Mouse (Mus musculus): ENCODE results near the gene Ccdc167. TPM values are rescaled to one million over a fixed set of nuclear protein-coding genes. Genes with fewer than 3 reads are reported as not detected.

Gene Ccdc167
- total RNA-seq, 1 experiment: 13.4 TPM

GRCm38 (mm10) chr17:29640971-29641370 lies 75.9 kb downstream of the Ccdc167 start:
- Histone ChIP-seq H3K4me3 (ENCODE audit: insufficient read depth in 1 of 2, low read depth in 1 of 2, low read length in 2 of 2, poor library complexity in 1 of 2, severe bottlenecking in 1 of 2) (no peak overlapping the region), H3K9me3 (ENCODE audit: control insufficient read depth, insufficient read depth, low read depth, low read length) (no peaks in the 10 kb centered on the region), H3K9ac (ENCODE audit: insufficient read depth, low read depth, low read length, poor library complexity, severe bottlenecking) (no peak overlapping the region), H3K4me1 (ENCODE audit: control insufficient read depth in 2 of 2, insufficient read depth in 2 of 2, low read length in 2 of 2, poor library complexity in 1 of 2) (peaks cover 0 to 30% of the 10 kb centered on the region in 2 experiments; a peak in 2 of 4 replicates), H3K27ac (ENCODE audit: insufficient read depth, low read depth, low read length, poor library complexity, severe bottlenecking) (no peak overlapping the region), H3K36me3 (ENCODE audit: control insufficient read depth, insufficient read depth, low read length, poor library complexity, severe bottlenecking) (peaks cover 18% of the 10 kb centered on the region; the same call in 1 of the 2 replicates)
- TF ChIP-seq ZNF384 (IDR thresholded peaks at IDR 0.05; ENCODE audit: low read depth, low read length) (no peak), HCFC1 (IDR thresholded peaks at IDR 0.05; ENCODE audit: borderline replicate concordance, insufficient read depth, low read length) (no peak), CHD2 (IDR thresholded peaks at IDR 0.05; ENCODE audit: low read depth, low read length) (no peak), MAFK (IDR thresholded peaks at IDR 0.05; ENCODE audit: insufficient read depth, low read depth, low read length) (no peak)
- in situ Hi-C loops (cut with MboI; ENCODE audit: low sequenced_read_pairs in 2 of 2, unreplicated experiment in 2 of 2): no loop called here
- DNase-seq (ENCODE audit: low read depth, low spot score): no peak

DNA sequence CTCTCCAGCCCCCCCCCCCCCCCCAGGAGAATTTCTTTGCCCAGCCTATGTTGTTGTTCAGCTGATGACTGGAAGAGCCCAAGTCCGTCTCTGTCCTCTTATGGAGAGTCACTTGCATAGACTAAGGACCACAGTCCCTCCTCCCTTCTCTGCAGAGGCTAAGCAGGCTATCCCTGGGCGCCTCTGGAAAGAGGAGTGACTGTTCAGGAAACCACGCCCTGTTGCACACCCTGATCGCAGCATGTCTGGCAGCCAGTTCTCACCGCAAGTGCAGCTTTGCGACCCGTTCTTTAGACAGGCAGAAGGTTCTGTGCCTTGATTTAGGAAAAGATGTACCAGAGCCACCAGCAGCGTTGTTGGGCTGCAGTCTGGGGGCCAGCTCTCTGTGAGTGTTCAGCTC lies 78.9 kb downstream of the Ccdc167 start:
- H3K36me3 ChIP-seq (ENCODE audit: control insufficient read depth, insufficient read depth, low read length, poor library complexity, severe bottlenecking): peaks cover 28% of the 10 kb centered on the region; the same call in 1 of the 2 replicates
- no peaks in the 10 kb centered on the region for H3K9me3 ChIP-seq (ENCODE audit: control insufficient read depth, insufficient read depth, low read depth, low read length)
- TF ChIP-seq ZNF384 (IDR thresholded peaks at IDR 0.05; ENCODE audit: low read depth, low read length) (no peak), HCFC1 (IDR thresholded peaks at IDR 0.05; ENCODE audit: borderline replicate concordance, insufficient read depth, low read length) (no peak), ZC3H11A (IDR thresholded peaks at IDR 0.05; ENCODE audit: borderline replicate concordance, low read depth, low read length) (no peak), MAFK (IDR thresholded peaks at IDR 0.05; ENCODE audit: insufficient read depth, low read depth, low read length) (no peak), CHD2 (IDR thresholded peaks at IDR 0.05; ENCODE audit: low read depth, low read length) (no peak)
- H3K4me3 ChIP-seq (ENCODE audit: insufficient read depth in 1 of 2, low read depth in 1 of 2, low read length in 2 of 2, poor library complexity in 1 of 2, severe bottlenecking in 1 of 2): no peak overlapping the region
- DNase-seq (ENCODE audit: low read depth, low spot score): no peak
- peaks cover 0 to 34% of the 10 kb centered on the region in 2 experiments; a peak in 2 of 4 replicates for H3K4me1 ChIP-seq (ENCODE audit: control insufficient read depth in 2 of 2, insufficient read depth in 2 of 2, low read length in 2 of 2, poor library complexity in 1 of 2)
- in situ Hi-C loops (cut with MboI; ENCODE audit: low sequenced_read_pairs in 2 of 2, unreplicated experiment in 2 of 2): no loop called here
- no peak overlapping the region for H3K27ac ChIP-seq (ENCODE audit: insufficient read depth, low read depth, low read length, poor library complexity, severe bottlenecking)
- no peak overlapping the region for H3K9ac ChIP-seq (ENCODE audit: insufficient read depth, low read depth, low read length, poor library complexity, severe bottlenecking)

DNA sequence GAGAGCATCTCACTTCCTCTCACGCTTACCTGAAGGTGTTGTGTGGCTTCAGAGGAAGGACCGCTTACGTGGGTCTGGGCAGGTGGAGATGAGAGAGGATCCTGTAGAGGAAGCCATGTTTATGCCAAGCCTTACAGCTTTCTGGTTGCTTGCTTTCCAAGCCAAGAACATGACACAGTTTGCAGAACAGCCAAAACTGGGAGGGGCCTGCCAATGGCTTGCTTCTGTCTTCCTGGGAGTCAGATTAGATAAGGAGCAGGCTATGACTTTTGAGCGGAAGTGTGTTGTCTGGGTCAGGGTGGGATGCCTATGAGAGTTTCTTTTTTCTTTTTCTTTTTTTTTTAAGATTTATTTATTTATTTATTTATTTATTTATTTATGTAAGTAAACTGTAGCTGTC lies 79.5 kb downstream of the Ccdc167 start:
- H3K4me1 ChIP-seq (ENCODE audit: control insufficient read depth in 2 of 2, insufficient read depth in 2 of 2, low read length in 2 of 2, poor library complexity in 1 of 2): peaks cover 0 to 36% of the 10 kb centered on the region in 2 experiments; a peak in 2 of 4 replicates
- in situ Hi-C loops (cut with MboI; ENCODE audit: low sequenced_read_pairs in 2 of 2, unreplicated experiment in 2 of 2): no loop called here
- DNase-seq (ENCODE audit: low read depth, low spot score): no peak

More for the DNA sequence above, 79.5 kb downstream of the Ccdc167 start:
- Histone ChIP-seq H3K4me3 (ENCODE audit: insufficient read depth in 1 of 2, low read depth in 1 of 2, low read length in 2 of 2, poor library complexity in 1 of 2, severe bottlenecking in 1 of 2) (no peak overlapping the region), H3K9me3 (ENCODE audit: control insufficient read depth, insufficient read depth, low read depth, low read length) (no peaks in the 10 kb centered on the region), H3K36me3 (ENCODE audit: control insufficient read depth, insufficient read depth, low read length, poor library complexity, severe bottlenecking) (peaks cover 28% of the 10 kb centered on the region; the same call in 1 of the 2 replicates), H3K9ac (ENCODE audit: insufficient read depth, low read depth, low read length, poor library complexity, severe bottlenecking) (no peak overlapping the region), H3K27ac (ENCODE audit: insufficient read depth, low read depth, low read length, poor library complexity, severe bottlenecking) (no peak overlapping the region)
- TF ChIP-seq ZNF384 (IDR thresholded peaks at IDR 0.05; ENCODE audit: low read depth, low read length) (no peak), MAFK (IDR thresholded peaks at IDR 0.05; ENCODE audit: insufficient read depth, low read depth, low read length) (no peak), CHD2 (IDR thresholded peaks at IDR 0.05; ENCODE audit: low read depth, low read length) (no peak), ZC3H11A (IDR thresholded peaks at IDR 0.05; ENCODE audit: borderline replicate concordance, low read depth, low read length) (no peak), HCFC1 (IDR thresholded peaks at IDR 0.05; ENCODE audit: borderline replicate concordance, insufficient read depth, low read length) (no peak)

Other genes starting within 250 kb of the Ccdc167 start
- 75.3 and 82.0 TPM in 2 replicates for gene Pim1, start 226.3 kb downstream of the Ccdc167 start, total RNA-seq (2012; rRNA removed)
- gene Gm17657, start 167.4 kb downstream of the Ccdc167 start, total RNA-seq (2012; rRNA removed): 18.3 TPM in 2 replicates
- gene Tbc1d22b, start 167.3 kb downstream of the Ccdc167 start, total RNA-seq (2012; rRNA removed): 8.3 and 8.6 TPM in 2 replicates
- gene Tmem217, start 164.7 kb downstream of the Ccdc167 start, total RNA-seq (2012; rRNA removed): 0.31 and 0.53 TPM in 2 replicates
- gene Rnf8, start 102.3 kb downstream of the Ccdc167 start, total RNA-seq (2012; rRNA removed): 30.0 and 37.2 TPM in 2 replicates
- gene Gm28043, start 102.2 kb downstream of the Ccdc167 start, total RNA-seq (2012; rRNA removed): 8.6 and 10.2 TPM in 2 replicates
- 130 and 183 TPM in 2 replicates for gene Cmtr1, start 56.4 kb downstream of the Ccdc167 start, total RNA-seq (2012; rRNA removed)